Mouse (Mus musculus) R1 (cell line): ENCODE results near the gene Hbq1b.
A peak's percentile ranks its signal among the peaks of the same experiment; 100 is the strongest.
"Not testable (repeated sequence)": the region's sequence is repeated elsewhere in the genome, so short reads cannot be mapped to it uniquely, and the experiment has no call there.

Source experiments
- DNase-seq: peaks from one replicate; pipeline ENCODE4 v3.0.0-alpha.2; 2018; ENCODE audit warnings: low read depth, low spot score

The Hbq1b gene

DNA sequence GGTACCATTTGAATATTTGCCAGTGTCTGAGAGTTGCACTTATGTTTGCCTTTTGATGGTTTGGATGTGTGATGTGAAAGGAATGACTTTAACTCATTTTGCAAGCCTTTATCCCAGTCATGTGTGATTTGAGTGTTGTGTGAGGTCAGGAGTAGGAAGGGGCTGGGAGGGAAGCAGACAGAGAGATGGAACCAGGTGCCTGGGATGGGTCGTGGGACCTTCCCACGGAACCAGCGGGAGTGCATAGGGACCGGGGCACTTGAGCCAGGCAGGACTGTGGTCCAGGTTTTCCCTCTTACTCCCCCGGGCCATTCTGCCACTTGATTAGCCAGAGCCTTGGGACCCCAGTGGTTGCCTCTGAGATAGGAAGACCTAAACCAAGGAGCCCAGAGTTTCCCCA lies 18.8 kb upstream of the Hbq1b start:
- DNase-seq: peak; percentile 37

DNA sequence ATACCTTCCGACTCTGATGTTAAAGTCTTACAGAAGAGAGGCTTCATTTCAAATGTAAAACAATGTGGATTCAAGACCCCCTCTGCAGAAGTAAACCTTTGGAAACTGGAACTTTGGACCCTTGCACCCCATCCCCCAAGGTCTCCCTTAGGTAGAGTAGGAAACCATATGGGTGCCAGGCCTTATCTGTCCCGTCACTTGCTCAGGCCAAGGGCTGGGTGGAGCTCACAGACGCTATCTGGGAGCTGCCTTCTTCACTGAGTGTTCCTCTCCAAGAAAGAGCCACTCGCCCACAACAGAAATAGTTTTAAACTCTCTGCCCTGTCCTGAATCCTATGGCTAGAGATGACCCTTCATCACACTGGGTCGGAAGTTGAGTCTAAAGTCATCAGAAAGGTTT lies 17.8 kb upstream of the Hbq1b start:
- no peak for DNase-seq

DNA sequence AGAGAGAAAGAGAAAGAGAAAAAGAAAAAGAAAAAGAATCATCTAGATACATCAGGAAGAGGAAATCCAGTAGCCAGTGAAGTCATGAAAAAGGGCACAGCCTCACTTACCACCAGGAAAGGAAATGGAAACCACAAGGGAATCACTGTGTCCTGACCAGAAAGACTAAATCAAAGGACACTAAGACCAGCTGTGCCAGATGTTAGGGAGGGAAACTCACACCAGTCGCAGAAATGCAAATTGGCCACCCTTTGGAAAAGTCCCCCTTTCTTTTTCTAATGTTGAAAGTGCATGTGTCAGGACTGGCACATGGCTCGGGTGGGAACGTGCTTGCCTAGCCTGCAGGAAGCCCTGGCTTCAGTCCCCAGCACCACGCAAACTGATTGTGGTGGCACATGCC lies 15.6 kb upstream of the Hbq1b start:
- DNase-seq: no peak

DNA sequence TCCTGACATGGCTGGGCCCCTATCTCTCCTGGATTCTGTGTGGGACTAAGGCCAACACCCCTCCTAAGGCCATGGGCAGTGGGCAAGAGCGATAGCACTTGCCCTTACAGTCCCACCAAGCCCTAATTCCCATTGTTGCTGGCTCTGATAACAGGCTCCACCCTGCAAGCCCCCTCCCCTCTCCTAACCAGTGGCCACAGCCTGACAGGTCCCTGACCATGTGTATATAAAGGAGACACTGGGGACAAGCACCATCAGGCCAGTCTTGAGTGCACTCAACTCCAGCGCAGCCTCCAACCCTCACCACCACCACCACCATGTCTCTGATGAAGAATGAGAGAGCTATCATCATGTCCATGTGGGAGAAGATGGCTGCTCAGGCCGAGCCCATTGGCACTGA lies 10.4 kb upstream of the Hbq1b start, which contains the start of gene Hba-x:
Hba-x (plus strand) TSS at position 54 of the 400 bp plus-strand sequence.
- DNase-seq: no peak

DNA sequence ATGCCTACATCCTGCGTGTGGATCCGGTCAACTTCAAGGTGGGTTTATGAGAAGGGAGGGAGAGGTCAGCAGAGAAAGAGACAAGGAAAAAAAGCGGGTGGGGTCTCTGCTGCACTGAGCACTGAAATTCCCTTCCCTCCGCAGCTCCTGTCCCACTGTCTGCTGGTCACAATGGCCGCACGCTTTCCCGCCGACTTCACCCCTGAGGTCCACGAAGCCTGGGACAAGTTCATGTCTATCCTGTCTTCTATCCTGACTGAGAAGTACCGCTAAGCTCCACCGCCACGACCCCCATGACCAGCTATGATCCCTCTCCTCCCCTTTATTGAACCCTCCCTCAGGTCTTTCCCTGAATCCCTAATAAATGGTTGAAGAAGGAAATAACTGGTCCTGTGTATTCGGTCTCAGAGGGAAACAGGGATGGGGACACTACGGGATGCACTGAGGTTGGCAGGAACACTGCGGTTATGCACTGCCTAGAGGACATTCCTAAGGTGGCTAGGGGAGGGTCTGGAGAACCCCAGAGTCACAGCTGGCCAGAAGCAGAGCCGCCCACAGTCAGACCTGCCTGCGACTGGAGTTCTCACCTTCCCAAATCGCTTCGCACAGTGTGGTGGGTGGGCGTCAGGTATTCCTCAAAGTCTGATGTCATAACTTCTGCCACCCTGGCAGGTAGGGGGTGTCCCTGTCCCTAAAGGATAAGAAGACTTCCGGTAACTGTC lies 8.9 kb upstream of the Hbq1b start:
- no peak for DNase-seq

DNA sequence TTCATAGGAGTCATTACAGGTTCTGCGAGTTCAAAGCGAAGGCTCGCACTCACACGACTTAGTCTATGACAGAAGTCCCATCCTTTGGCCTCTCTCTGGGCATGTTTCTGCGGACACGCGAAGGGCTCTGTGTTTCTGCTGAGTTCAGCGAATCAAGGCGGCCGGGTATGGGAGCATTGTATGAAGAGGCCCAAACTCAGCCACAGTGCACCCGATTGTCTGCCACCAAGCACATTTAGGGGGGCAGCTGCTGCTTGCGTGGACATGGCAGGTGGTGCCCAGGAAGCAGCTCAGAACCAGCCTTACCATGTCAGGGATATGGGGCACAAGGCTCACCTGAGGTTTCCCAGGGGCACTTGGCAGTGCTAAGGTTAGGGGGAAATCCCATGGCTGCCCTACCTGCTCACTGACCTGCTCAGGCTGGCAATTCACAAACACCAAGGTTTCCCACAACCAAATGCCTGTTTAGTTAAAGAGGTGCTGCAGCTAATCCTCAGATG lies 8.3 kb upstream of the Hbq1b start:
- DNase-seq: no peak

DNA sequence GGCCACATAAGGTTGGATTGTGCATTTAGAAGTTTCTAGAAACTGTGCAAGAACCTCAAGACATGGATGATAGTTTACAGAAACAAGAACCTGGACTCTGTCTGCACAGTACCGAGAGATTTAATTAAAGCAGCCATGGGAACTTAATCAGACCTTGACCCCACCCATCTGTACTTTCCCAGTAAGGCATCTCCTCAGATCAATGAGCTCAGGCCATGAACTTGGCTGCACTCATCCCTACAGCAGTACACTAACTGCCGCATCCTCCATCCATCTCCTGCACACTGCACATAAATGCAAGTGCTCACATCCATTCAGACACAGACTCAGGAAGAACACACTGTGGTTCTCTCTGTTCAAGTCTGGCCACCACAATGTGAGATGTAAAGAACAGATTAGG lies 6.1 kb upstream of the Hbq1b start:
- no peak for DNase-seq

DNA sequence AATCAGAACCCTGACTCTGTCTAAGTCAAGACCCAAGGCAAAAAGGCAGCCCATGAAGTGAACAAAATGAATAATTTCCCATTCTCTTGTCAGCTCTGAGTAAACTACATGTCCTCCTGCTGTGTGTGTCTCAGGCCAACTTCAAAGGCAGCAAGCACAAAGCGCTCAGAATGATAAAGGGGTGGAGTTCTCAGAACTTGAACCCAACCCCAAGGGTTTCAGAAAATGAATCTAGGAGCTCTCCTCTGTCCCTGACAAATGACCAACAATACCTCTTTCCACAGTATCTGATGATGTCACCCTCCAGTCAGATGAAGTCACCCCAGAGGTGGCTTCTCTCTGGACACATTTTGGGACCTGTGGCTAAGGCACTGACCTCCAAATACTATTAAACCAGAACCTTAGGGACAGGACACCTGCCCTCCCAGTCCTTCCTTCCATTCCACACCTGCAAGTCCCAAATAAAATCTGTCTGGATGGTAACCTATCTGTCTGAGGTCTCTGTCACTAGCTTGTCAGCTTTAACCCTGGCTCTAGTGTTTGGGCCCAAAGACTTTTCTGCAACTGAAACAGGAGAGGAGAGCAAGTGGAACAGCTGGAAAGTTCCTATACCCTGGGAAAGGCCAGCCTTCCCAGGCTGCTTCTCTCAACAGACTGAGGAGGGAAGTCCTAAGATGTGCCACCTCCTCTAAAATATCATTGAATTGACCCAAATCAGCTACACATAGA lies 5.2 kb upstream of the Hbq1b start:
- no peak for DNase-seq

DNA sequence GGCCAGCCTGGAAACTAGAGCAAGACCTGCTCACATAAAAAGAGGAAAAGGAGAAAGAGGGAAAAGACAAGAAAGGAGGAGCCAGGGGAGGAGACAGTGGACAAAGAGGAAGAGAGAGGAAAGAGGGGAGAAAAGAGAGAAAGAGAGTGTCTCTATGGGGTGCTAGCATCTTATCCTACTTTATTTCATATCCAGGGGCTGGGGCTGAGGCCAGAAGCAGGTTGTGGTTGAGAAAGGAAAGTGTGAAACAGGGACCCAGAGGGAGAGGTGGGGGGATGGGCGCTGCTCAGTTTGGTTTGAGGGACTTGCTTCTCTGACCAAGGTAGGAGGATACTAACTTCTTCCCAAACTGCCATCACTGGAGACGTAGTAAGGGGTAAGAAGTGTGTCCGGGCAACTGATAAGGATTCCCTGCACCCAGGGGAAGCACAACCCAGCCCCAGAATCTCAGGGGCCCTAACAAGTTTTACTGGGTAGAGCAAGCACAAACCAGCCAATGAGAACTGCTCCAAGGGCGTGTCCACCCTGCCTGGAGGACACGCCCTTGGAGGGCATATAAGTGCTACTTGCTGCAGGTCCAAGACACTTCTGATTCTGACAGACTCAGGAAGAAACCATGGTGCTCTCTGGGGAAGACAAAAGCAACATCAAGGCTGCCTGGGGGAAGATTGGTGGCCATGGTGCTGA lies 3.5 kb upstream of the Hbq1b start, which contains the start of gene Hba-a1:
Hba-a1 (plus strand) TSS at position 421 of the 687 bp plus-strand sequence.
- DNase-seq: not testable (repeated sequence)

DNA sequence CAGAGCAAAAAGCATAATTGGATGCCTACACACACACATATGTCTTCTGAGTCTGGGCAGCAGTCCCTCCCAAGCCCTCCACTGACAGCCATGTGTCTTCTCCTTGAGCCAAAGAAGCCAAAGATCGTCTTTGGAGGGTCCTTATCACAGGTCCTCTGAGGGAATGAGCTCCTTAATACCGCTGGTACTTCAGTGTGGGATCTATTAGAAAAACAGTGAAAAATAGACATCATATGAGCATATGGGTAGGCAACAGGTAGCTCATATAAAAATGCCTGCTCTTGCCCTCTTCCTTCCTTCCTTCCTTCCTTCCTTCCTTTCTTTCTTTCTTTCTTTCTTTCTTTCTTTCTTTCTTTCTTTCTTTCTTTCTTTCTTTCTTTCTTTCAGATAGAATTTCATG lies 2.2 kb upstream of the Hbq1b start:
- not testable (repeated sequence) for DNase-seq

DNA sequence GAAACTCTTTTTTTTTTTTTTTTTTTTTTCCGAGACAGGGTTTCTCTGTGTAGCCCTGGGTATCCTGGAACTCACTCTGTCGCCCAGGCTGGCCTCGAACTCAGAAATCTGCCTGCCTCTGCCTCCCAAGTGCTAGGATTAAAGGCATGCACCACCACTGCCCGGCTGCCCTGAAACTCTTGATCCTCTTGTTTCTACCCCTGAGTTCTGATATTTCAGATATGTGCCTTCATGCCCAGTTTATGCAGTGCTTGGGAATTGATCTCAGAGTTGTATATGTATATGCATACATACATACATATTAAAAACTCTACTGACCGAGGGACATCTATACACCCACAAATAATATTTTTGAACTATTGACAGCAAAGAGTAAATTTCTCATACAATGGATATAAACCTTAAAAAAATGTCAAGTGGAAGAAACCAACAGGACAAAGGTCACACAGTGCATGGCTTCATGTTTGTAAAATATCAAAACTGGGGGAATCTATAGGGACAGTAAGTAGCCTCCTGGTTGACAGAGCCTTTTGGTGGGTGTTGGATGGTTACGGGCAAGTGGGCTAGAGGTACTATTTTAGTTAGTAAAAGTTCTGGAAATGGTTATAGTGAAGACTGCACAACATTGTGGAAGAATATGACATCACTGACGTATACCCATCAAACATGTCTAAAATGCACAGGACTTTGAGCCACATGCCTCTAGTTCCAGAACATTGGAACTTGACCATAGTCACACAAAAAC lies 1.6 kb upstream of the Hbq1b start:
- DNase-seq: no peak

DNA sequence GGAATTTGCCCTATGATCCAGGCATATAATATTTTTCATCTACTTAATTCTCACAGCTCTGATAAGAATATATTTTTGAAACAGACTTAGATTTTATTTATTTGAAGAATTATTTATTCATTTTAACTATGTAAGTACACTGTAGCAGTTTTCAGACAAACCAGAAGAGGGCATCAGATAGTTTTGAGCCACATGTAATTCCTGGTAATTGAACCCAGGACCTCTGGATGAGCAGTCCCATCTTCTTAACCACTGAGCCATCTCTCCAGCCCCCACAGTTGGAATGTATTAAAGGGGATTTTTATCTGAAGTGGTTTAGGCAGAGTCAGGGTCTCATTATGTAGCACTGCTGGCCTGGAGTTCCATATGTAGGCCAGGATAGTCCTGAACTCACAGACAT lies 878 bp upstream of the Hbq1b start:
- DNase-seq: not testable (repeated sequence)

DNA sequence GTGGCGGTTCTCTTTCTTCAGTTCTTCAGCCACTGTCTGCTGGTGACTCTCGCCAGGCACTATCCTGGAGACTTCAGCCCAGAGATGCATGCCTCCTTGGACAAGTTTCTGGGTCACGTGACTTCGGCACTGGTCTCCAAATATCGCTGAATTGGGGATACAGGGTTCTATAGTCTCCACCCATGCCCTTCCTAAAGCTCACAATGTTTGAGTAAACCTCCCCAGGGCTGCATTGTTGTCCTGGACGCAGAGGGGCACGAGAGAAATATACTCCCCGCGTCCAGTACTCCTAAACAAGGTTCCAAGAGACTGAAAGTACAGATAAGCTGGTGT lies 694 bp downstream of the Hbq1b start:
- DNase-seq: peak; percentile 51

DNA sequence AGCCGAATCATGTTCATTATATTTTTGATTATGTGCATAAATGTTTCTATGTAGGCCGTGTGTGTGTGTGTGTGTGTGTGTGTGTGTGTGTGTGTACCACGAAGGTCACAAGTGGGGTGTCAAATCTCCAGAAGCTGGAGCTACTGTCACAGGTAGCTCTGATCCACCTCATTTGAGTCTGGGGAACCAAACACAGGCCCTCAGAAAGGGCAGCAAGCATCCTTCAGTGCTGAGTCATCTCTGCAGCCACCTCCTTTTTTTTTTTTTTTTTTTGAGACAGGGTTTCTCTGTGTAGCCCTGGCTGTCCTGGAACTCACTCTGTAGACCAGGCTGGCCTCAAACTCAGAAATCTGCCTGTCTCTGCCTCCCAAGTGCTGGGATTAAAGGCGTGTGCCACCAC lies 6.1 kb downstream of the Hbq1b start:
- DNase-seq: not testable (repeated sequence)

DNA sequence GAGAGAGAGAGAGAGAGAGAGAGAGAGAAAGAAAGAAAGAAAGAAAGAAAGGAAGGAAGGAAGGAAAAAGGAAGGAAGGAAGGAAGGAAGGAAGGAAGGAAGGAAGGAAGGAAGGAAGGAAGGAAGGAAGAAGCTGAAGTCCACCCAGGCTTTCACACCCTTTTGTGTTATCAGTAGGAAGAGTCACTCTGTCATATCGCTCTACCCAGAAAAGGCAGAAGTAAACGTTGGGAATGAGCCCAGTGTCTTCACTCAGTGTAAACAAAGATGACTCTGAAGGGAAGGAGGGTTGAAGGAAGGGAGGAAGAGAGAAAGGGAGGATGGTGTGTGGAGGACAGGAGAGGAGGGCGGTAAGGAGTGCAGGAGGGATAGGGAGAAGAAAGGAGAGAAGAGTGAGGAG lies 6.7 kb downstream of the Hbq1b start:
- DNase-seq: not testable (repeated sequence)

DNA sequence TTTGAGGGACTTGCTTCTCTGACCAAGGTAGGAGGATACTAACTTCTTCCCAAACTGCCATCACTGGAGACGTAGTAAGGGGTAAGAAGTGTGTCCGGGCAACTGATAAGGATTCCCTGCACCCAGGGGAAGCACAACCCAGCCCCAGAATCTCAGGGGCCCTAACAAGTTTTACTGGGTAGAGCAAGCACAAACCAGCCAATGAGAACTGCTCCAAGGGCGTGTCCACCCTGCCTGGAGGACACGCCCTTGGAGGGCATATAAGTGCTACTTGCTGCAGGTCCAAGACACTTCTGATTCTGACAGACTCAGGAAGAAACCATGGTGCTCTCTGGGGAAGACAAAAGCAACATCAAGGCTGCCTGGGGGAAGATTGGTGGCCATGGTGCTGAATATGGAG lies 9.4 kb downstream of the Hbq1b start, which contains the start of gene Hba-a2:
Hba-a2 (plus strand) TSS at position 287 of the 400 bp plus-strand sequence.
- DNase-seq: not testable (repeated sequence)

DNA sequence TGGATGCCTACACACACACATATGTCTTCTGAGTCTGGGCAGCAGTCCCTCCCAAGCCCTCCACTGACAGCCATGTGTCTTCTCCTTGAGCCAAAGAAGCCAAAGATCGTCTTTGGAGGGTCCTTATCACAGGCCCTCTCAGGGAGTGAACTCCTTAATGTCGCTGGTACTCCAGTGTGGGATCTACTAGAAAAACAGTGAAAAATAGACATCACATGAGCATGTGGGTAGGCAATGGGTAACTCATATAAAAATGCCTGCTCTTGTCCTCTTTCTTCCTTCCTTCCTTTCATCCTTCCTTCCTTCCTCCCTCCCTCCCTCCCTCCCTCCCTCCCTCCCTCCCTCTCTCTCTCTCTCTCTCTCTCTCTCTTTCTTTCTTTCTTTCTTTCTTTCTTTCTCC lies 10.7 kb downstream of the Hbq1b start:
- not testable (repeated sequence) for DNase-seq

DNA sequence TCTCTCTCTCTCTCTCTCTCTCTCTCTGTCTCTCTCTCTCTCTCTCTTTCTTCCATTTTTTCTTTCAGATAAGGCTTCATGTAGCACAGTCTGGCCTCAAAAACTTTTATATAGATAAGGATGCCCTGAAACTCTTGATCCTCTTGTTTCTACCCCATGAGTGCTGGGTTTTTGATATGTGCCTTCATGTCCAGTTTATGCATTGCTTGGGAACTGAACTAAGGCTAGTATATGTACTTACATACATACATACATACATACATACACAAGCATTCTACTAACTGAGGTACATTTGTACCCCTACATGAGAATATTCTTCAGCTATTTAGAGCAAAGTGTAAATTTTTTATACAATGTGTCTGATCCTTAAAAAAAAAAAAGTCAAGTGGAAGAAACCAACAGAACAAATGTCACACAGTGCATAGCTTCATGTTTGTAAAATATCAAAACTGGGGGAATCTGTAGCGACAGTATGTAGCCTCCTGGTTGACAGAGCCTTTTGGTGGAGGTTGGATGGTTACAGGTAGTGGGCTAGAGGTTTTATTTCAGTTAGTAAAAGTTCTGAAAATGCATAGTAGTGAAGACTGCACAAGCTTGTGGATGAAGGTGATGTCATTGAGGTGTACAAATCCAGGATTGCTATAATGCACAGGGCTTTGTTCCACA lies 11.2 kb downstream of the Hbq1b start:
- no peak for DNase-seq

DNA sequence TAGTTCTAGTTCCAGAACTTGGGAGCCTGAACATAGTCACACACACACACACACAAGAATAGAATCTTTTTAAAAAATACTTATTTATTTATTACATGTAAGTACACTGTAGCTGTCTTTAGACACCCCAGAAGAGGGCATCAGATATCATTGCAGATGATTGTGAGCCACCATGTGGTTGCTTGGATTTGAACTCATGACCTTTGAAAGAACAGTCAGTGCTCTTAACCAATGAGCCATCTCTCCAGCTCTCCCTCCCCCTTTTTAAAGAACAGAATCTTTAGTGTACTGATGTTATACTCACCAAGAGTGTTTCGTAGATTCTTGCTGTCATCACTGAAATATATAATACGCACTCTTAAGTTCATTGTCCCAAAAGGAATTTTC lies 11.8 kb downstream of the Hbq1b start:
- no peak for DNase-seq

DNA sequence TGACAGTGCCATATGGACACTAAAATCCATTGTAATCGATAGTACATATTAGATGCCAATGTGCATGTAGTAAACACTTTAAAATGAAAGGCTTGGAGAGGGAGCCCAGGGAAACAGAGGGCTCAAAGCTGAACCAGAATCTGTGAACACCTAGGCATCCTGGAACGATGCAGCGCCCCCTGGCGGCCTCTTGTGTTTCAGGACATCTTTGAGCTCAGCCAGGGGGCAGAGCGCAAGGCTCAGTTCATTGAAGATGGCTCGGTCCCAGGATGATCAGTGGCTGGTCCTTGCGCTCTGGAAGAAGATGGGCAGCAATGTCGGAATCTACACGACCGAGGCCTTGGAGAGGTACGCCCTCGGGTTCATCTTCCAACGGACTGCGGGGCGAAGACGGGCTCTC lies 13.1 kb downstream of the Hbq1b start, which contains the start of gene Hbq1a:
Hbq1a (plus strand) TSS at position 205 of the 400 bp plus-strand sequence.
- DNase-seq: peak; percentile 47
